Mouse (Mus musculus) kidney, adult 2 months (tissue): ENCODE data around the gene Cldn5.

Source experiments
- CTCF ChIP-seq: fragments of 200-500 bp; conservative IDR thresholded peaks from 2 replicates; pipeline ENCODE4 v1.5.1; 2011; ENCODE audit warnings: low read depth, mild to moderate bottlenecking, control low read depth, low read length, moderate library complexity, mixed read lengths; ENCODE audit not compliant: insufficient read depth, insufficient read length
- POLR2A ChIP-seq: fragments of 200-500 bp; IDR thresholded peaks from one replicate; pipeline ENCODE4 v1.6.1; 2011; ENCODE audit warnings: low read depth, low read length, control low read depth

GRCm38 (mm10) chr16:18729185-18729584 is 47.5 kb upstream of the Cldn5 start:
- no peak for TF ChIP-seq CTCF
- TF ChIP-seq POLR2A = no peak
